Mouse (Mus musculus): ENCODE results near the gene Ntng1.

GRCm38 (mm10) chr3:109781917-109782288 is 361.9 kb downstream of the Ntng1 start:
- TF ChIP-seq CTCF (IDR thresholded peaks at IDR 0.05; ENCODE audit: borderline replicate concordance, extremely low read depth, insufficient read depth, insufficient read length) (no peak), POLR2A (IDR thresholded peaks at IDR 0.05; ENCODE audit: borderline replicate concordance, extremely low read depth, insufficient read depth, insufficient read length, poor library complexity, severe bottlenecking) (no peak)
